Mouse (Mus musculus) left cerebral cortex, adult 9 months (tissue): ENCODE data around the gene Gab1.
A peak's percentile ranks its signal among the peaks of the same experiment; 100 is the strongest.

Experiments used
- DNase-seq, 2 experiments: peaks; one replicate each; pipeline ENCODE4 v3.0.0; 2022; ENCODE audit warnings: low spot score in 2 of 2

Gab1 gene

DNA sequence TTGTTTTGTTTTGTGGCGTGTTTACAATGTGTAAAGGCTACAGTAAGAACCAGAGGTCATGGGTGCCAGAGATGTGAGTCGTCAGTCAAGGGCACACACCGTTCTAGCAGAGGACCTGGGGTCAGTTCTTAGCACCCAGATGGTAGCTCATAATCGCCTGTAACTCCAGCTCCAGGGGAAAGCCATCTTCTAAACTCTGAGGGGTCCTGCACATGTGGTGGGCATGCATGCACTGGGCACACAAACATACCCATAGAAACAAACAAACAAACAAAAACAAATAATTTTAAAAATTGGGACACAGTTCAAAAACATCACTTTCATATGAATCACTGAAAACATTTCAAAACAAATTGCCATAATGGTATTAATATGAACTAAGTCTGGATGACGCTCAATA, 69.9 kb downstream of the Gab1 start:
- DNase-seq = no peak

DNA sequence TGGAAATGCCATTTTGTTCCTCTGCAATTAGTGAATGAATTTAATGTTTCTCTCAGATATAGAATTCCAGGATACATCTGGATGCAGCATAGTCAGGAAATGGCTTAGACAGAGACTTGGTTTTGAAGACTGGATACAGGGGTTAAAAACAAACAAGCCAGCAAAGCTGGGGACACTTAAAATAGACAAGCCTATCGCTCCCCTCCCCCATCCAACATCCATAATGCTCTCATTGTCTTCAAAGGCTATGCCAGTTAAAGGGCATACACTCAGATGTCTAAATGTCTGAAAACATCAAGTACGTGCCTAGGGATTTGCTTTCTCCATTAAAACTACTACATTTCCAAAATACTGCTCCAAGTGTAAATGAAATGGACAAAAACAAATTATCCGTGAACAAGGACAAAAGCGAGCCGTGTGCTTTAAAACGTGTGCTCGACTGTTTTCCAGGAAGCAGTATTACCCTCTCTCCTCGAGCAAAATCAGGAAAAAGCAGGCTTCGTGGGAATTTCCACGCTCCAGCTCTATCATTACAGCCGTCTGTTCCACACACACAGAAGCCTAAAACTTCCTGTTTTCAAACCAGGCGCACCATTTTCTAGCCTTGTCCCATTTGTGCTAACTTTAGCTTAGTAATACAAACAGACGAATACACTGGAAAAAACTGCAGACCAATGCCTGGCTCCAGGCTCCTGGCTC, 72.4 kb downstream of the Gab1 start:
- DNase-seq = no peak

DNA sequence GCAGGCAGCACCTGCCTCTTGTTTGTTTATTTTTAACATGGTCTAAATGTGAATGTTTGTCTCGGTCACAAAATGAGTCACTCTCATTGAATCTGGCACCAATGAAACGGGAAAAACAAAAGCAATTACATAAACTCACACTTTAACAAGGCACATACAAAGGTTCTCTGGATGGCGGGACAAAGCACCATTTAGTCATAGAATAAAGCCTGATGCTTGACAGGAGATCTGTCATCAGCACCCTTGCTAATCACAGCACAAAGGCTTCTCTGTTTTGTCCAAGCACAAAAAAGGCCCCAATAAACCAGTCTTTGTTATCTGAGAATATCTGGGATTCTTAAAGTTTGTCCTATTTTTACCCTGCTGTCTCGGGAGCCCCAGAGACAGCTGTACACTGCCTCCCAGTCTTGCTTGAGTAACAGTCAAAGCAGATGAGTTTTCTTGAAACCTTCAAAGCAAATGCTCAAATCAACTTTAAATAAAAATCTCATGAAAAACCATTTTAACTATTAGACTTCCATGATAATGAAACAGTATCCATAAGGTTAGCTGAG, 76.2 kb downstream of the Gab1 start:
- peak; percentile 33 to 59 for DNase-seq

DNA sequence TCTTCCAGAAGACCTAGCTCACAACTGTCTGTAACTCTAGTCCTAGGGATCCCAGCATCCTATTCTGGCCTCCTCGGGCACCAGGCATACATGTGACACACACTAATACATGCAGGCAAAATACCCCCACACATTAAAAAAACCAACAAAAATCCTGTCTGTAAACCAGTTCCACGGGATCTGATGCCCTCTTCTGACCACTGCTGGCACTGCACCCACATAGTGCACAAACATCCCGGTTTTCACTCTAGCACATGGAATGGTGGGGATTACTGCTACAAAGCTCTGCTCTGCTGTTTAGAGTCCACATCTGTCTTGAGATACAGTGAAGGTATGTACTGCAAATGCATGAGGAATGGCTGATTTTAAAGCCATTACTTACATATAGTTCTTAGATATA, 81.5 kb downstream of the Gab1 start:
- no peak for DNase-seq

DNA sequence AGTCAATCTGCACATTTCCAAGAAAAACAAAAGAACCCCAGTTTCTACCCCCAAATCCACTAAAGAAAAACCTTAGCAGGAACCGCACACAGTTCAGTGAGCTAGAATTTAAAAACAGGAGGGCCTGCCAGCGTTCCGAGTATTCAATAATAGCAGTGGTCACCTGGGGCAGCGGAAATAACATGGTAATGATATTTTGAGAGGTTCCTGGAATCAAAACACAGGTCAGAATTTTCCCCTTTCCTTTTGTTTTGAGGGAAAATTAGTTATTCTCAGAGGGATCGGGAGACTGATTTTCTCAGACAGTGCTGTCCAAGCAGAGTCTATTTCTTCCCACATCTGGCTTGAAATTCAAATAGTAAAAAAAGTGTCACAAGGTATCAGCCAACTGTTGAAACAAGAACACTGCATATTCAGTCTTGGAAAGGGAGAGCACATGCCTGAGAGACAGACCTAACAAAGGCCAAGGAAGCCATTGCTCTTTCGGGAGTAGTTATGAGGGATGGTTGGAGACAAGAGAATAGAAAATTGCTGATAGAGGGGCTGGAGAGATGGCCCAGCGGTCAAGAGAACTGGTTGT, 82.0 kb downstream of the Gab1 start:
- no peak for DNase-seq

DNA sequence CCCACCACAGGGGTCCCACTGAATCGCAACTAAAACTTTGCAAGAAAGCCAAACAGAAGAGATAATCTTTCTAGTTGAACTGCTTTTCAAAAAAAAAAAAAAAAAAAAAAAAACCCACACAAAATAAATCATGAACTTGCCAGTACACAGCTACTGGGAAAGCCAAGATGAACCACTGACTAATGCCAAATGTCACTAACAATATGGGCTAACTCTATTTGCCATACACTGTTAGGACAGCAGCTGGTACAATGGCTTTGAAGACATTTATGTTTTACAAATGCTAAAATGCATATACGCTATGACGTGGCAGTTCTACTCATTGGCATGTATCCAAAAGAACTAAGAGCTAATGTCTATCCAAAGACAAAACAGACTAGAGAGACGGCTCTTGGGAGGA, 84.2 kb downstream of the Gab1 start:
- no peak for DNase-seq

DNA sequence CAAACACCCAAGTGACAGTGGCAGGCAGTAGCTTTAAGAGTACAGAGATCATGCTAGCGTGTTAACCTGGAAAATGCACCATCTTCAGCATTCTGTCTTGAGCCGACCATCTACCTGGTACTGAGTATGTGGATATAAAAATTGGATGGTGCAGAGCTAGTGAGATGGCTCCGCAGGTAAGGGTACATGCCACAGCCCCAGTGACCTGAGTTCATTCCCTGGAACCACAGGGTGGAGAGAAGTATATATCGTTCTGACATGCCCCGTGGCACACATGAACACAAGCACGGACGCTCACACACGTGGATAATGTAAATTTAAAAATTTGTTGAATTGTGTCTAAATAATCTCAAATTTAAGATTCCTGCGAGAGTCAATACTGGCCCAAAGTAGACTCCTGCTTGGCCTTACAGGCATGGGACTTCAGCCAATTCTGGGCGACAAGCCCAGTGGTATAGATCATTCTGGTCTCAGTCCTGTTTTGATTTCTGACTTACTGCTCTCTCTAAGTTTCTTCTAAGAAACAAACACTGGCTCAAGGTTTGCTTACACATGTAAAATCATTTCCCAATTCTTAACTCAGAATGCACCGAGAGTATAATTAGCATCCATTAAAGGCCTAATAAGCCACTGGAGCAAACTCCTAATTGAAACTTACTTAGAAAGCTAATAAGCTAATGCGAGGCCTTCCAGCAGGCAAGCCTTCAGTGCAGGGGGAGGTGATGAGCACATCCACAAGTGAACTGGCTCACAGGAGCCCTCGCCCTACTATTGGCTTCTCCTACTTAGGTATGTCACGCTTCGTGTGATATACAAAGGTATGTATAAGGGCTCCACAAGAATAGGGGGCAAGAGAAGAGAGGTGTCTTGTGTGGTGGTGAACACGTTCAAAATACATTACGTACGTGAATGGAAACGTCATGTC, 85.5 kb downstream of the Gab1 start:
- no peak for DNase-seq

DNA sequence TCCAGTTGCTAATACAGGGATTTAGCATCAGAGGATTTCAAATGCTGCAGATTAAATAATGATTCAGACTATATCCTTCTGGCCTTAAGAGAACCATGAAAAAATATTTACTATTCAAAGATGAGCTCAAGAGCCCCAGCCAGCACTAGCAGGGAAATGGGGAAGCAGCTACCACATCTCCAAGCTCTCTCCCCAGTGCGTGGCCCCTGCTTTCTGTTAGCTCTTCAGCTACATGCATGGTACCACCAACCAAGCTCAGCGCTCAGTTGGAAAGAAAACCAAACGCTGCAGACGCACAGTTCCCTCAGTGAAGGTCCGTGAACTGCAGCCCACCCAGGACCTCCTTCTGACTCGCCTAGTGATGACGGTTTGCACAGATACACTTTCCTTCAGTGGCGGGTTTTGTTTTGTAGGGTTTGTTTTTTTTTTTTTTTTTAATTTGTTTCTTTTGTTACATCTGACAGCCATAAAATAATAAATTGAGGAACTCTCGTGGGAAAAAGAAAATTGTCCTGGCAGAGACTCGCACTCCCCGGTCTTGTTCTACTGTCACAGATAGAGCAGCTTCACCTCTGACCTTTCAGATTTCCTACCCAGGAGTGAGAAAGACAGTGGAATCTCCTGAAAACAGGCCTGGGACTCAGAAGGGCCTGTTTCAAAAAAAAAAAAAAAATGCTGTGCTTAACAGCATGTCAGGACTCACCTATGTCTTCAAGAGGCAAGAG, 86.4 kb downstream of the Gab1 start:
- DNase-seq = no peak

DNA sequence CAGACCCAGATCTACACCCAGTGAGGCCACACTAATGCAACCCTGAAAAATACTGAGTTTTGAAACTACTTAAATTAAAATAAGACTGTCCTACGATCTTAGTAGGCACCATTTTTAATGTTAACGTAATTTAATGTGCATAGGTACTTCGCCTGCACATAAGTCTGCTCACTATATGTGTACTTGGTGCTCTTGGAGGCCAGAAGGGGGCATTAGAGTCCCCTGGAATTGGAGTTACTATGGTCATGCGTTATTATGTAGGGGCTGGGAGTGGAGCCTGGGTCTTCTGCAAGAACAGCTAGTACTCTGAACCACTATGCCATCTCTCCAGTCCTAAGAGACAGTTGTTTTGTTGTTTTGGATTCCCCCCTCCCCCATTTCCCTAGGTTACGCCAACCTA, 88.1 kb downstream of the Gab1 start:
- no peak for DNase-seq

DNA sequence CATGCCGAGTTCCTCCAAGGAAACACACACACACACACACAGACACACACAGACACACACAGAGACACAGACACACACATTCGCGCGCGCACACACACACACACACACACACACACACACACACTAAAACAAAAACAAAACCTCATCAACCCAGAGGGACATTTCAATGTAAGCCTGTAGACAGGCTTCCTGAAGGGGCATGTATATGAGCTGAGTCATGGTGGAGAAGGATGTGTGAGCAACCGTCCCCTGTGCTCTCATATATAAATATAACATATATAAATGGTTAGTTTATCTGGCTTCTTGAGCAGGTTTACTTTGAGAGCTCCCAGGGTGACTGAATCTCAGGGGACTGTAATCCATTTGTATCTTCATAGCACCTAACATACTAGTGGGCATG, 91.0 kb downstream of the Gab1 start:
- no peak for DNase-seq

DNA sequence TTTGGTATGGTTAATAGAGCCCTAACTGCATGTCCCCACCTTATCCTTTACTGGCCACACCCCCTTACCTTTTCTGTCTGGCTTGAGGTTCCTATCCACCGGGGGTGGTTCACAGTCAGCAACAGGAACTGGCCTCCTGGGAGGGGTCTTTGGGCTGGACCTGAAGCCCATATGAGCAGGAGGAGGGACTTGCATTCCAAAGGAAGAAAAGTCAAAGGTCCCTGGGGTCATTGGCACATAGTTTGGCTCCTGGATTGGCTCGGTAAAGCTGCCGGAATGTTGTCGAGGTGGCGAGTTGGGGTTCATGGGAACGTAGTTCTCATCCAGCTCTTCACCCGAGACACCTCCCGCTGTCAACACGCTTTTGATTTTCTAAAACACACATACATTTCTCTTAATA, 95.8 kb downstream of the Gab1 start:
- no peak for DNase-seq

DNA sequence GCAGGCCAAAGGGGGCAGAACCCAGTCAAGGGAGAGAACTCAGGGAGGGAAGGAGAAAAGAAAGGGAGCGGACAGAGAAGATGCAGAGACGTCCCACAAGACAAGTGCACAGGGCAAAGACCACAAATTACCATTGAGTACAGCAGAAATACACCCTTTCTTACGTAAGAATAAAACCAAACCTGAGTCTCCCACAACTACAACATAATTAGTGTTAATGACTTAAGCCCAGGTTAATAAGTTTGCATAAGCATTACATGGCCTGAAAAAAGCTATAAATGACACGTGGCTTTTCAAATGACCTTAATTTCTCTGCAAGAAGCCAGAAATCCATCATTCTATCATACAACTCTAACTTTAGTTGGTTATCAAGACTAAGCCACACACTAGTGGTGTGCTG, 97.0 kb downstream of the Gab1 start:
- no peak for DNase-seq

DNA sequence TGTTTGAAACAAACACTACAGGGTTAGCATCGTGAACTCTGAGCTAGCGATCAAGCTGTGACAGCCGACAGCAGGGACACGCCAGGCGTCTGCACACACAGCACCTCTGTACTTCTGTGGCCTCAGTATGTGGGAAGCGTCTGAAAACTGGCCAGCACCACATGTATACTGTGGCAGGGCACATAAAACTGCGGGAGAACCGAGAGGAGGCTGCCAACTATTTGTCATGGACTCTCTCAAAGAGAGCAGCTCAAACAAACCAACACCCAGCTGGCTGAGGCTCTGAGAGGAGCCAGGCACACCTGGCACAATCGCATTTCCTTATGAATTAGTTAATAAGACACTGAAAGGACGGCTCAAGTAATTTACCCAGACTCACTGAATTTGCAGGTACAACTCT, 99.0 kb downstream of the Gab1 start:
- no peak for DNase-seq

DNA sequence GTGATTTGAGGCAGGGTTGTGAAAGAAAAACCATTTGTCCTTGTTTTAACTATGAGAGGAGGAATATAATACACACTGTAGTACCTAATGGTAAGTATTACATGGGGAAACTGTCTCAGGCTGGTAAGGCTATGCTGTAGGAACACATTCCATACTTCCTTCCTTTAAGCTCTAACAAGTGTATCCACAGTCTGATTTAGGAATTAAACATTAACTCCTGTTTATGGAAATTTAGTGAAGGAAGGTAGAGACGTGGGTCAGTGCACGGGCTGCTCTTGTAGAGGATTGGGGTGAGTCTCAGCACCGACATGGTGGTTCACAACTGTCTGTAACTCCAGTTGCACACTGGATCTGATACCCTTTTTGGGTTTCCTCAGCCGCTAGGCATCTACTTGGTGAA, 100.0 kb downstream of the Gab1 start:
- no peak for DNase-seq

DNA sequence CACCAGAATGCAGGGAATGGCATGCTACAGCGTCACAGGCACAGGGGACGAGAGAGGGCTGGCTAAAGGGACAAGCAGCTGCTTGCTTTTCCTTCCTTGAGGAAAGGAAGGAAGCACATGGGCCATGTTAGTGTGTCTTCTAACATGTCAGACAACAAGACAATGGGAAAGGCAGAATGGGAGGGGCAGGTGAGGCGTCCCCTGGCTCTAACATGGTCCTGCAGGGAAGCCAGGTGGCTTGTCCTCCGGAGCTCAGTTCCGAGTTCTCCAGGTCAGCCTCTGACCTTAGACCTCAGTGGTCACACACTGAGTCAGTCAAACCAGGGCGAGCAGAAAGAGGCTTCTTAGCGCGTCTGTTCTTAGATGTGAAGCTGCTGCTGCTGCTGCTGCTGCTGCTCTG, 103.9 kb downstream of the Gab1 start:
- no peak for DNase-seq

DNA sequence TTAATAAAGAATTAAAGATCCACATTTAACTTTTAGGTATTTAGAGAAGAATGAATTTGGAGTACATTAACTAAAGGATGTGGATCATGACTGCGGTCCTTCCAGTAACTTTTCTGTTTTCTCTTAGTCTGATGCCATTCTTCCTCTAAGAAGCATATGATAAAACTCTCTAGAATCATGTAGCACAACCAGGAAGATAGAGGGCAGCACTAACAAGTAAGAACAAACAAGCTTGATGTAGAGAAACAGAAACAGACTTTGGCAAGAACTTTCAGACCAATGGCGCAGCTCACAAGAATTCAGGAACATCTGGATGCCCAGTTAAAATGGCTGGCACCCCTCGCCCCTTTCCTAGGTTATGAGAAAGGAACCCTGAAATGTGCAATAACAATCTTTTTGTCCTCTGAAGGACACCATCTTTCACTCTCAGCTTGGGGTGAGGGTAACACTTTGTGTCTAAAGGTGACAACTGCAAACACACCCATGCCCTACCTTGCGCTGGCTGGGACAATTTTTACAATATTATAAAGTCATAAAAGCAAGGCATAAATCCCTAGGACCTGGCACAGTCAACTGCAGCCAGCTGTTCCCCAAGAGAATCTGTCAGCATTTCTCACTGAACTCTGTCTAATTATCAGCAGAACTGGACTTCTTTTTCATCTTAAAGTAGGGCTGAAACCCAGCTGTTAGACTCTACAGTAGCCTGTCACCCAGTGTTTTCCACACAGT, 107.4 kb downstream of the Gab1 start:
- DNase-seq = peak in 1 of 2 experiments; percentile 34

DNA sequence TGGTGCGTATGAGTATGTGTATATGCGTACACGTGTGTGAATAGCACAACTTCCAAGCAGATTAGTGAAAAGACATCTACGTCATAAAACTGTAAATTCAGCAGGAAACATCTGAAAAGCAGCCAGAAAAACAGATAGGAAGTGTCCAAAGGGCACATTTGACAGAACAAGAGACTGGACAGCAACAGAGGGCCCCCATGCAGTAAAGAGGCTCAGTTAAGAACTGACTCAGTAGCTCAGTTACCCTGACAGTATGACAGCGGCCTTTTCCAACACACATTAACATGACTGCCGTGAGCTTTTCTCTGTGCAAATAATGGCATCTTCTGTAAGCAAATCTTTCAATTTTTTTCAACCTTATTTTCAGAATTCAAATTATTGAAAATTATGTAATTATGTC, 111.9 kb downstream of the Gab1 start:
- DNase-seq = no peak

DNA sequence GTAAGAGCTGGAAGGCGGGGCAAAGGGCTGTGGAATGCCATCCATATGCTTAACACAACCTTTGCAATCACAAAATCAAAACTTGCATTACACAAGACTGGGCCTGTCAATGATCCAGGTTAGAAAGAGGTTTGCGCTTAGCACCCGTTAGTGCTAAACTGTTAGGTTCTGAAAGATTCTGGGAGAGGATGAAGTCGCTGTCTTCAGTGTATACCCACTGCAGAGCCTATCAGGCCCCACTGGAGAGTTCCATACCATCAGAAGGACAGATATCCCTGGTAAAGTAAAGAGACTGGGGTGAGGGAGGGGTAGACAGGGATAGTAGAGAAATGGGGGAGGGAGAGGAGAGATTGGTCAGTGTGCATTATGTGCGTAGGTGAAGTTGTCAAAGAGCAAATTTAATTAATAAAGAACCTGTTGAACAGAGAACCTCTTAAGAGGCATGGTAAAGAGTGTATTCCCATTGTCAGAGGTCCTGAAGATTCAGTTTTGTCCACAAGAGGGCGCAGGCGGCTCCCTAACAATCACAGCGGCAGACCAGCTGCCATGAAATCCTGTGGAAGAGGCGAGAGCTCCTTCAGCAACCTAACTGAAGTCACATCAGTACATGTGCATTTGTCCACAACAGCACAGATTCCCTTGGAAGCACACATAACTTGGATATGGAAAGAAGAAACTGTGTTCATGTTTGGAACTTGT, 127.2 kb downstream of the Gab1 start:
- DNase-seq = peak in 1 of 2 experiments; percentile 87

DNA sequence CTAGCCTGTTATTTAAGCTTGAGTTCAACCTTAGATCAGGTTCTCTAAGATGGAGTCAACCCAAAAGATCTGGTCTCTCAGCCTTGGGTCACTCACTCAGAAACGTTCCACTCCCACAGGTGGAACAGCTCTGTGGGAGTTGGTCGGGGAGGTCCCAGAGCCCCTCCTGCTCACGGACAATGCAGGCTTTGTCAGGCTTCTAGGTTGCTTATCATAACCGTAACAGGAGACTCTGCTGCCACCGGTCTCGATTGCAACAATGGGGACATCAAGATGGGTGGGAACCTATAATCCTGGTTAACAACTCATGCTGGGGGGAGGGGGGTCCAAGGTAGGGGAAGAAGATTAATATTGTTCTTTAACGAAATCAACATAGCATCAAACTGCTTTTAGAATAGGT, 127.9 kb downstream of the Gab1 start:
- DNase-seq = no peak

DNA sequence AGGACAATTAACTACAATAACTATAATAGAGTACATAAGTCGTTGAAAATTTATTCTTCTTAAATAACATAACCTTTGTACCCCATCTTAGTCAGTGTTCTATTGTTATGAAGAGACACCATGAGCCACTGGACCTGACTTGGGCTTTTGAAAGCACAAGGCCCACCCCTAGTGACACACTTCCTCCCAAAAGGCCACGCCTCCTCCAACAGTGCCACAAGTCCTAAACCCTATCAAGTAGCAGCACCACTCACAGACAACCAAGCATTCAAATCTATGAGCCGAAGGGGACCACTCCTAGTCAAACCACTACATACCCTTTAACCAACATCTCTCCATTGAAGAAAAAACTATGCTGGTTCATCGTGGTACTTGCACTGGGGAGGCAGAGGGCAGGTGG, 131.2 kb downstream of the Gab1 start:
- DNase-seq = no peak

DNA sequence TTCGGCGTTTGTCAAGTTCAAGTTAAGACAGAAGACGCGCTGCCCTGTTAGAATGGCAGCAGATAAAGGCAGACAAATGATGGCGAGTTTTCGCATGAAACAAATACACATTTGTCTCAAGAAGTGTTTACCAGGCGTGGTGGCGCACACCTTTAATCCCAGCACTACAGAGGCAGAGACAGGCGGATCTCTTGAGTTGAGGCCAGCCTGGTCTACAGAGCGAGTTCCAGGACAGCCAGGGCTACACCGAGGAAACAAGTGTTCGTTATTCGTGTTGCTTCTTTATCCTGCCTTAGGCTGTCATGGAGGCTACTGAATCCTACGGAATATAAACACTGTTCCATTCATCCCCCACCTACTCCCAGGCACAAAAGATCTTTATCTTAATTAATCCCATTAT, 140.4 kb downstream of the Gab1 start:
- no peak for DNase-seq
